13 mouse cellular contexts compared by ENCODE assay signal in genomic region chr13:20150130-20150835, GRCm38 (mm10). TPM values are rescaled to one million over a fixed set of nuclear protein-coding genes. Genes with fewer than 3 reads are reported as not detected.
DNase-seq lines count a peak whose midpoint lies in the region; ATAC-seq and TF ChIP-seq lines count a peak whose summit lies in the region.
"Had no signal": no experiment of that assay in that cellular context is flagged by ENCODE, and none has a peak within 500 bp of the region (broad histone marks: within the 10 kb centered on the region; RNA-seq: fewer than 3 reads in every experiment).

No protein-coding gene starts in this region.

- H3K27me3 ChIP-seq in lung, embryonic 14.5 days (ENCODE audit: insufficient read depth, low read length) = no peaks in the 10 kb centered on the region

- no peak overlapping the region for H3K4me2 ChIP-seq in lung, embryonic 14.5 days

- peaks cover 14% of the 10 kb centered on the region; the same call in 1 of the 2 replicates for H3K4me1 ChIP-seq in lung, embryonic 14.5 days (ENCODE audit: insufficient read depth)

- TF ChIP-seq CTCF in lung, embryonic 14.5 days (IDR thresholded peaks at IDR 0.05; ENCODE audit: low read depth) = no peak

- peak; percentile 77 for DNase-seq in heart, adult 11 months
- no peak for DNase-seq in heart, postnatal 25 days (ENCODE audit: low spot score)
- no peak for DNase-seq in lung, embryonic 14.5 days
- no peak for DNase-seq in lung, postnatal 36 days
- no peak for DNase-seq in cerebellum, adult 11-12 months
- no peak for DNase-seq in cerebellum, adult 8-10 months
- DNase-seq: kidney, adult 2 months; right cerebral cortex, postnatal 14 days had no signal

- no peak overlapping the region for H3K9ac ChIP-seq in lung, embryonic 14.5 days

- no peak overlapping the region for H3K27ac ChIP-seq in lung, embryonic 14.5 days (ENCODE audit: low read depth)

- no peaks in the 10 kb centered on the region for H3K9me3 ChIP-seq in lung, embryonic 14.5 days (ENCODE audit: low read depth, low read length)
- H3K9me3 ChIP-seq: megakaryocyte, embryonic 14.5 days had no signal

- ATAC-seq in lung, embryonic 14.5 days (ENCODE audit: insufficient read depth) = peak; percentile 47; the same call in 1 of the 2 replicates
- peak; percentile 88 for ATAC-seq in erythroblast, adult 5-6 weeks (replicated peaks; ENCODE audit: low FRiP score, poor library complexity, severe bottlenecking)
- peak; percentile 83 for ATAC-seq in megakaryocyte-erythroid progenitor cell, adult 5-6 weeks (replicated peaks; ENCODE audit: low FRiP score, low TSS enrichment, poor library complexity, severe bottlenecking)
- ATAC-seq: activated CD4-positive, CD25-positive, alpha-beta regulatory T cell, adult 4 months; forebrain, embryonic 16.5 days had no signal

- H3K4me3 ChIP-seq in lung, embryonic 14.5 days (ENCODE audit: low read depth, low read length) = no peak overlapping the region
- H3K4me3 ChIP-seq: megakaryocyte, embryonic 14.5 days had no signal

- 69% methylated on average over 11 of the region's 11 CpGs for WGBS in lung, embryonic 14.5 days

- intact Hi-C loops in heart, postnatal 25 days (cut with DNase I) = no loop called here

- no peaks in the 10 kb centered on the region for H3K36me3 ChIP-seq in lung, embryonic 14.5 days (ENCODE audit: insufficient read depth)

RNA-seq across cellular contexts. Expression of gene Elmo1, which starts 59.9 kb away (rescaled TPM):
- total RNA-seq in heart, postnatal 25 days (2021) = 10 to 100 TPM in 1 of 2 experiments, 1 to 10 TPM in 1; 9.8 to 10.2 TPM
- 37.8 and 38.5 TPM in 2 replicates for polyA plus RNA-seq in lung, embryonic 14.5 days (2014; fragmentation: Nextera tagmentation; extraction: Ambion mirVana)
- total RNA-seq in erythroblast, adult 5-6 weeks (2015; ENCODE audit: low replicate concordance) = 15.0 and 21.9 TPM in 2 replicates
- 7.0 and 8.3 TPM in 2 replicates for total RNA-seq in erythroblast, adult 5-6 weeks (2017; ENCODE audit: low replicate concordance)
- 23.4 and 35.0 TPM in 2 replicates for total RNA-seq in megakaryocyte-erythroid progenitor cell, adult 5-6 weeks (2014; fragmentation: Nextera tagmentation)
- total RNA-seq in megakaryocyte-erythroid progenitor cell, adult 5-6 weeks (2017) = 13.0 and 17.2 TPM in 2 replicates
